Mouse (Mus musculus) embryonic fibroblast, embryonic 13.5 days (primary cell): ENCODE measurements around the gene Pin1. TPM values are rescaled to one million over a fixed set of nuclear protein-coding genes. Genes with fewer than 3 reads are reported as not detected.
A peak's percentile ranks its signal among the peaks of the same experiment; 100 is the strongest.

Experiments used
- H3K27ac ChIP-seq: 2 replicates; pipeline ENCODE4 v1.5.1; 2012; ENCODE audit warnings: low read length, control low read depth, inconsistent platforms; ENCODE audit not compliant: insufficient read depth
- H3K4me1 ChIP-seq: 2 replicates; pipeline ENCODE4 v1.6.1; 2011; ENCODE audit warnings: low read length; ENCODE audit not compliant: control insufficient read depth, insufficient read depth
- H3K4me3 ChIP-seq: 2 replicates; pipeline ENCODE4 v1.5.1; 2011; ENCODE audit warnings: mild to moderate bottlenecking, control low read depth, low read length; ENCODE audit not compliant: insufficient read depth
- CTCF ChIP-seq: IDR thresholded peaks from 2 replicates; pipeline ENCODE4 v1.5.1; 2011; ENCODE audit warnings: mild to moderate bottlenecking, control low read depth, low read length, moderate library complexity, borderline replicate concordance; ENCODE audit not compliant: insufficient read depth
- POLR2A ChIP-seq: IDR thresholded peaks from 2 replicates; pipeline ENCODE4 v1.6.1; 2011; ENCODE audit warnings: low read depth, mild to moderate bottlenecking, control low read depth, low read length, moderate library complexity
- polyA plus RNA-seq: library from polyadenylated mRNA; stranded (reverse); fragments of >200 nt; gene quantifications from 2 replicates; pipeline ENCODE4 v1.2.4, GENCODE M21; 2011; ENCODE audit warnings: low read depth; ENCODE audit not compliant: missing spikeins, insufficient read length

Pin1 gene
- polyA plus RNA-seq, 1 experiment: 18.6 TPM

DNA sequence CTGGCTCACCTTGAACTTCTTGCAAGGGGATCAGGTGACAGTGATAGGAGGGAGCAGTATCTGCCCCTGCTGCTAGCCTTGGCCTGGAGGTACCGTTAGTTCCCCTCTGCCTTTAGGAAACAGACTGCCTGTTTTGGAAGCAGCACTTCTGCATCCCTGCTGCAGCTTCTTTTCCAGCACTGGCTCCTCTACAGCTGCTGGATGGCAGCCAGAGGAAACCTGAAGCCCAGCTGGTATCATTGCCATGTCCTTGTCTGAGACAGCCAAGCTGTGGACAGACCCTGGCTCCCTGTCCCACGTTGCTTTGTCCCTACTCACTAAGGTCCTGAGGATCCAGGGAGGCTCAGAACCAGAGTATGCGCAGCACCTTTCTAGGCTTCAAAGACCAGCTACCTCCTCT is 5.7 kb downstream of the Pin1 start:
- no peak overlapping the region for H3K27ac ChIP-seq
- peaks cover 2% of the 10 kb centered on the region; the same call in 1 of the 2 replicates for H3K4me1 ChIP-seq
- no peak overlapping the region for H3K4me3 ChIP-seq
- TF ChIP-seq POLR2A (no peak), CTCF (no peak)

GRCm38 (mm10) chr9:20662325-20662724 is 10.4 kb downstream of the Pin1 start:
- Histone ChIP-seq H3K27ac (no peak overlapping the region), H3K4me1 (no peaks in the 10 kb centered on the region), H3K4me3 (no peak overlapping the region)
- no peak for TF ChIP-seq POLR2A
- TF ChIP-seq CTCF: peak; percentile 80

DNA sequence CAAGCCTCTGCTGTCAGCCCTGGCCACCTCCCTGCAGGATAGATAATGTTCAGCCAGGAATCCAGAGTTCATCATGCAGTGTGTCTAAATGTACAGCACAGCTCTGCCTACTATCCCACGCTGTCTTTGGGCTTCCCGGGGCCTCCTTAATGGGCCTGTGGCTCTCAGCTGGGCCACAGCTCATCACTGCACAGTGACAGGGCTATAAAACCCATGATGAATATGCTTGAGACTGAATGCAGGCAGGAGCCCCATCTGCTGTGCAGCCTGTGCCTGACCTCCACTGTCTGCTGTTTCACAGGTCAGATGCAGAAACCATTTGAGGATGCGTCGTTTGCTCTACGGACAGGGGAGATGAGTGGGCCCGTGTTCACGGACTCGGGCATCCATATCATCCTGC is 11.0 kb downstream of the Pin1 start:
- Histone ChIP-seq H3K4me3 (no peak overlapping the region), H3K4me1 (no peaks in the 10 kb centered on the region), H3K27ac (no peak overlapping the region)
- no peak for TF ChIP-seq CTCF
- TF ChIP-seq POLR2A: no peak

- Histone ChIP-seq H3K4me1 (no peaks in the 10 kb centered on the region), H3K4me3 (no peak overlapping the region), H3K27ac (no peak overlapping the region)
- TF ChIP-seq CTCF (no peak), POLR2A (no peak)
These were observed 12.1 kb downstream of the Pin1 start for GRCm38 (mm10) chr9:20663956-20664355.

- Histone ChIP-seq H3K4me1 (no peaks in the 10 kb centered on the region), H3K27ac (no peak overlapping the region), H3K4me3 (no peak overlapping the region)
- no peak for TF ChIP-seq POLR2A
- TF ChIP-seq CTCF: no peak
These were observed 12.5 kb downstream of the Pin1 start for GRCm38 (mm10) chr9:20664366-20664765.

GRCm38 (mm10) chr9:20664982-20665637 is 13.2 kb downstream of the Pin1 start:
- Histone ChIP-seq H3K27ac (no peak overlapping the region), H3K4me1 (no peaks in the 10 kb centered on the region), H3K4me3 (no peak overlapping the region)
- no peak for TF ChIP-seq POLR2A
- TF ChIP-seq CTCF: no peak

DNA sequence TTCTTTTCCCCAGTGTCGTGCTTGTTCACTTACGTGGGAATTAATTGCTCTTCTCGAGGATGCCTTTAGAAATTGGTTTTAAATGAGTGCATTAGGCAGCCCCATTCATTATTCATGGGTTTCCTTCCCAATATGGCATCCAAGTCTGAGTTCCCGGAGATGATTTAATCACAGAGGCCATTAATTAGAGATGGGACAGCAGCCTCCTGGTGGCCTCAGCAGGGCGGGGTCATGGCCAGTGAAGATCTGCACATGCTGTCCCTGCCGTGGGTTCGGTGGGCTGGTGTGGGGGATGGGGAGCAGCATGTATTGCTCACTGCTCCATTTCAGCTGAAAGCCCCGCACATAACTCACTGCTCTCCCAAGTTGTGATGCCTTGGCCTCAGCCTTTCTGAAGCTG is 14.0 kb downstream of the Pin1 start:
- no peak for TF ChIP-seq POLR2A
- no peak for TF ChIP-seq CTCF
- no peak overlapping the region for H3K4me3 ChIP-seq
- H3K4me1 ChIP-seq: no peaks in the 10 kb centered on the region
- no peak overlapping the region for H3K27ac ChIP-seq

DNA sequence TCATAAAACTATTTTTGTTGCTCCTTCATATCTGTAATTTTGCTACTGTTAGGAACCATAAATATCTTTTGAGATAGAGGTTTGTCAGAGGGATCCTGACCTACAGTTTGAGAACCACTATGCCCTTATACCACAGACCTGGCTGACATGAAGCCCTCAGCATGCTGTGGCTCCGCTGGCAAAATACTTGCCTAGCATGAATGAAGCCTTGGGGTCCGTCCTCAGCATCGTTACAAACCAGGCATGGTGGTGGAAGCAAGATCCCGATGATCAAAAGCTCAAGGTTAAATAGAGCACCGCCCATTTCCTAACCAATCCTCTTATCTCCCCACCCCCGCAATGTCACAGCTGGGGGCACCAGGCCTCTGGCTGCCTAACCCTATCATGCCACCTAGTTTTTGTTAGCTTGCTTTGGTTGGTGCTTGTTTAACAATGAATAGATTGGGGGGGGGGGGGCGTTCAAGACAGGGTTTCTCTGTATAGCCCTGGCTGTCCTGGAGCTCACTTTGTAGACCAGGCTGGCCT is 14.7 kb downstream of the Pin1 start:
- no peak overlapping the region for H3K4me3 ChIP-seq
- TF ChIP-seq POLR2A (no peak), CTCF (no peak)
- no peaks in the 10 kb centered on the region for H3K4me1 ChIP-seq
- H3K27ac ChIP-seq: no peak overlapping the region

- TF ChIP-seq CTCF: no peak
- H3K27ac ChIP-seq: no peak overlapping the region
- no peaks in the 10 kb centered on the region for H3K4me1 ChIP-seq
- no peak overlapping the region for H3K4me3 ChIP-seq
These were observed 16.2 kb downstream of the Pin1 start for GRCm38 (mm10) chr9:20668065-20668464.

DNA sequence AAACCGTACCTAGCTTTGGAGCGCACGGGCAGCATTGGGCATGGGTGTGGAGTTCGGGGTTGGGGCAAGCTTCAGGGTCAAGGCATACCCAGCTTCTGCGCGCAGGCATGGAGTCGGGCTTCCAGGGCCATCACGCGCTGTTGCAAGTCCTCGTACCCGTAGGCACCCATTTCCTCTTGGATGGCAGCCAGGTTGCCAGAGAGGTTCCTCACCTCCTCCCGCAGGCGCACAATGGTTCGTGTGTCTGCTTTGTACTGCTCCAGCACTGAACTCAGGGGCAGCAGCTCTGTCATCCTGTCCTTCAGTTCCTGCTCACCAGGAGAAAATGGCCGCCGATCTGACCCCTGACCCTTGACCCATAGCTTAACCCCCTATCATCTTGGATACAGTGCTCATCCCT is 20.2 kb downstream of the Pin1 start:
- Histone ChIP-seq H3K27ac (no peak overlapping the region), H3K4me1 (no peaks in the 10 kb centered on the region)
- TF ChIP-seq POLR2A (no peak), CTCF (no peak)

More for the DNA sequence above, 20.2 kb downstream of the Pin1 start:
- no peak overlapping the region for H3K4me3 ChIP-seq
